Mouse (Mus musculus) limb, embryonic 10.5 days (tissue): ENCODE results near the gene Pctp. TPM values are rescaled to one million over a fixed set of nuclear protein-coding genes. Genes with fewer than 3 reads are reported as not detected.

Source experiments
- DNase-seq: peaks from one replicate; pipeline ENCODE4 v3.0.0-alpha.2; 2017; ENCODE audit warnings: low spot score
- H3K27ac ChIP-seq: fragments of 300-500 bp; sonication (generic); 2 replicates; pipeline ENCODE4 v1.5.1; 2016; ENCODE audit warnings: mild to moderate bottlenecking
- H3K27me3 ChIP-seq: fragments of 300-500 bp; sonication (generic); 2 replicates; pipeline ENCODE4 v1.6.1; 2016; ENCODE audit warnings: low read depth, mild to moderate bottlenecking; ENCODE audit not compliant: poor library complexity, severe bottlenecking
- H3K36me3 ChIP-seq: fragments of 300-500 bp; sonication (generic); 2 replicates; pipeline ENCODE4 v1.6.1; 2016; ENCODE audit warnings: mild to moderate bottlenecking, moderate library complexity
- H3K4me1 ChIP-seq: fragments of 300-500 bp; sonication (generic); 2 replicates; pipeline ENCODE4 v1.6.1; 2016
- H3K4me3 ChIP-seq: fragments of 300-500 bp; sonication (generic); 2 replicates; pipeline ENCODE4 v1.5.1; 2016; ENCODE audit warnings: mild to moderate bottlenecking, moderate library complexity
- H3K9me3 ChIP-seq: fragments of 300-500 bp; sonication (generic); replicated peaks from 2 replicates; pipeline ENCODE4 v1.6.1; 2016; ENCODE audit warnings: mild to moderate bottlenecking
- WGBS: fragments of 180-500 bp; shearing (Covaris S2); methylation state at CpG from one replicate; pipeline ENCODE4 v1.1.7; 2016; 5-methylcytosine and 5-hydroxymethylcytosine counted together
- polyA plus RNA-seq: library from polyadenylated mRNA; unstranded; fragments of >200 nt; fragmentation: Nextera tagmentation; extraction: Ambion mirVana; gene quantifications from 2 replicates; pipeline ENCODE4 v1.2.1, GENCODE M21; 2016

The Pctp gene
- polyA plus RNA-seq, 1 experiment from 2014 or later: 21.9 TPM

DNA sequence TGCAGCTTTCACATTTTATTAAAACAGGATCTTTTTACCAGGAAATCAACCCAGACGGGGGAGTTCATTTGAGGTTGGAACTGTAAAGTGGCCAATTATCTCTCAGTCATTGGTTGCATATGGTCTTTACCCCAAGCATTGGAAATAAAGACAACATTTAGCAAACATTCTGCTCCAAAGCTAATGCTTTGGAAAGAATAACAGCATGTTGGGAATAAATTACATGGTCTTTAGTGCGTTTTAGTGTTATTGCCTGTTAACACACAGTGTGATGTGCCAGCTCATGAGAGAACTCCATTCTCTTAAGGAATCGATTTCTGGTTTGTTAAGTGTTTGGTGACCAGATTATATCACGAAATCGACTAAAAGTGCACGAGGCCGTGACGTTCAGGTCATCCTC is 57.5 kb downstream of the Pctp start:
- no peaks in the 10 kb centered on the region for H3K9me3 ChIP-seq
- no peaks in the 10 kb centered on the region for H3K36me3 ChIP-seq
- DNase-seq: no peak
- no peaks in the 10 kb centered on the region for H3K4me1 ChIP-seq
- no peak overlapping the region for H3K4me3 ChIP-seq
- WGBS: 91% methylated on average over 8 of the region's 8 CpGs
- no peaks in the 10 kb centered on the region for H3K27me3 ChIP-seq
- H3K27ac ChIP-seq: no peak overlapping the region

DNA sequence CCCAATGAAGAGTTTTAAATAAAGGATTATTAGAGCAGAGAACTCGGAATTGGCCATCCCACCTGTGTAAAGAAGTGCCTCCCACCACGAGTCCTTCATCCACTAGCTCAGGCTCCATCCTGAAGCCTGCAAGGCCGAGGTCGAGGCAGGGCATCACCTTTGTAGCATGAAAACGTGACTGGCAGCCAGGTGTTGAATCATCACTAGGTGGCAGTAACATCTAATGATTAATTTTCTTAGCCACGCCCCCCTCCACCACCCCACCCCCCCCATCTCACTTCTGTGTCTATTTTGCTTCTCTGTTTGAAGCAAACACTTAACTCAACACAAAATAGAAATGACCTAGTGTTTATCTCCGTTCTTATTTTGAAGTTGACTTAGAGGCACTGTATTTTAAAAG is 65.5 kb downstream of the Pctp start:
- no peaks in the 10 kb centered on the region for H3K9me3 ChIP-seq
- H3K4me3 ChIP-seq: no peak overlapping the region
- no peaks in the 10 kb centered on the region for H3K36me3 ChIP-seq
- H3K27ac ChIP-seq: no peak overlapping the region
- H3K4me1 ChIP-seq: no peaks in the 10 kb centered on the region
- no peaks in the 10 kb centered on the region for H3K27me3 ChIP-seq
- no peak for DNase-seq
- WGBS: 35% methylated on average over 7 of the region's 7 CpGs

Other genes starting within 250 kb of the Pctp start
- gene Ankfn1, start 225.2 kb downstream of the Pctp start, polyA plus RNA-seq: not detected in 2 replicates
- gene Tmem100, start 27.5 kb upstream of the Pctp start, polyA plus RNA-seq: 7.1 and 8.7 TPM in 2 replicates
- gene Gm45716, start 184.8 kb upstream of the Pctp start, polyA plus RNA-seq: 12.7 and 13.9 TPM in 2 replicates
- gene Mmd, start 246.6 kb upstream of the Pctp start, polyA plus RNA-seq: 38.0 and 38.7 TPM in 2 replicates